Mouse (Mus musculus): ENCODE results near the gene Spaca4.
A peak's percentile ranks its signal among the peaks of the same experiment; 100 is the strongest.

The Spaca4 gene

GRCm38 (mm10) chr7:45725713-45726112 lies at the start of gene Spaca4:
Spaca4 (minus strand) TSS chr7:45725813.
- DNase-seq, result no peak

DNA sequence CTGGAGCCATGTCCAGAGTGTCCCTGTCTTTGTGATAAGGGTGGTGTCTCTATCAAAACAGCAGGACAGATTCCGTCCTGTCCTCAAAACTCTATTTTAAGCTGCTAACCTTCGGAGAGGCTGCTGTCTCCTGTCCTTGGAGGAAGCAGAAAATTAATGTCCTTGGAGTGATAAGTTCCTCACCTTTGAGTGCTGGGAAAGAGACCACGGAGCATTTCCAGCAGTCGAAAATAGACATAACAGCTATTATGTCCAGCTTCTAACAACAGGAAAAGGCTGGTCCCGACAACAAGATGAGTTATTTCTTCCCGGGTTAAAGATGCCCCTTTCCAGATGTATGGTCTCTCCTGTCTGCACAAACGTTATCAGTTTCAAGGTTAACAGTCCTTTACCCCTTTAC lies 49.6 kb upstream of the Spaca4 start:
- DNase-seq, result no peak

GRCm38 (mm10) chr7:45771101-45771500 lies 45.5 kb upstream of the Spaca4 start:
- no peak for DNase-seq

DNA sequence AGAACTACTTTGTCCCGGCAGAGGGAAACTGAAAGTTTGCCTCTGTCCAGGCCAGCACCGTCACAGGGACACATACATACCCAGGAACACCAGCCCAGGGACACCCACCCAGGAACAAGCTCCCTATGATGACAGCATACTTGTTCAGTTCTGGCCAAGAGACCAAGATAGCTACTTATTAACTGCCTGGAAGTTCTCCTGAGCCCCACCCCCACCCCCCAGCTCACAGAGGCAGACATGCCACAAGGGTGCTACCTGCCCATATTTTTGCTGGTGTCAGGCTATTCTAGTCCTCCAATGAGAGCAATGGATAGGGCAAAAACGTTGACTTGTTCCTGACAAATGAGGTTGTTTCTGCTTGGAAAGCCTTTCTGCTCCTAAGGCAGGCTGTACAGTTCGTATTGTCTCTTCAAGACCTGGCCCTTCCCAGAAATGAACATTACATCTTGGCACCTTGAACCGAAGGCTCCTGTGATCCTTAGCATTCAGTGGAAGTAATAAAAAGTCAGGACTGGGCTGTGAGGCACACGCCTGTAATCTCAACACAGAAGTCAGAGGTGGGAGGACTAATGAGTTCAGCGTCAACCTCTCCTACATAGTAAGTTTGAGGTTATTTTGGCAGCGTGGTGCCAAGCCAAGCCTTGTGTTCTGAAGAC lies 44.9 kb upstream of the Spaca4 start:
- no peak for DNase-seq

DNA sequence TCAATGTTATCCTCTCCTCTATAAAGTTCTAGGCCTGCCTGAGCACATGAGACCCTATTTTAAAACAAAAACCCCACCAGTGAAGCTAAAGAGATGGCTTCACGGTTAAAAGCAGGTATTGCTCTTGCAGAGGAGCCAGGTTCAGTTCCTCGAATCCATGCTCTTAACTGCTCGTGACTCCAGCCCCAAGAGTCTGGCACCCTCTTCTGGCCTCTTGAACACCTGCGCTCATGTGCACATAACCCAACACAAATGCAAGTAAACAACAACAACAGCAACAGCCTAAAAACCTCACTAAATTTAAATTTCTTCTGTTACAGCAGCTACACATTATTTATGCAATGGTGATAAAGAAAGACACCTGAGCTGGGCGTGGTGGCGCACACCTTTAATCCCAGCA lies 41.9 kb upstream of the Spaca4 start:
- DNase-seq, result no peak

DNA sequence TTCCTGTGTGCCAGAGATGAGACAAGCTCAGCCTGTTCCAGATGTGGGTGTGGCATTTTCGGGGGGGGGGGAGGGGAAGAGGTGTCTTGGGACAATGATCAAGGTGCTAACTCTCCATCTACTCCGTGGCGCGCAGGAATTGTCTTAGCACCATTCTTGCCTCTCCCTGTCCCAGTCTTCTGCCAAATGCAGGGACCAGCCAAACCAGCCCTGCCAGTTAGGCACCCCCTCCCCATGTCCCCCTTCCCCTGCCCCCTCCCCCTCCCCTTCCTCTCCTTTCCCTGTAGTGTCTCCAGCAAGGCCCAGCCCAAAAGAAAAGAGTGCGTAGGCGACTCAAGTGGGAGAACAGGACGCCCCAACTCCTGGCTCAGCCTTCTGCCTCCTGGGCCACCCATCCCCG lies 41.2 kb upstream of the Spaca4 start:
- no peak for DNase-seq

DNA sequence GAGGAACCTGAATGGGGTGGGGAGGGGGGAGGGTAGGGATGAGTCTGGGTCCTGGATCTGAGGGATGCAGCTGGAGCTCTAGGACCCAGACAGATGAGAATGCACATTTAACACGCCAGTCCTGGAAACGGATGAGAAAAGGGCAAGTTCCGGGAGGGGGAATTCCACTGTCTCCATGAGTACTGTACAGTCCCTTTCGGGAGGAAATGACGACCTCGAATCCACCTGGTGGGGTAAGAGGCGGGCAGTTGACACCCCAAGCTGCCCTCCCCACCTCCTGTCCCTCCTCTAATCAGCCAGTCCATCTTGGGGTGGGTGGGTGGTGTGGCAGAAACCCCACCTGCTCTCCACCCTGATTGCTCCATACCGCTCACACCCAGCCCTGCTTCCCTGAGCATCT lies 40.4 kb upstream of the Spaca4 start:
- DNase-seq, result no peak

- DNase-seq, result no peak
Measured at GRCm38 (mm10) chr7:45760151-45760550, 34.5 kb upstream of the Spaca4 start.

DNA sequence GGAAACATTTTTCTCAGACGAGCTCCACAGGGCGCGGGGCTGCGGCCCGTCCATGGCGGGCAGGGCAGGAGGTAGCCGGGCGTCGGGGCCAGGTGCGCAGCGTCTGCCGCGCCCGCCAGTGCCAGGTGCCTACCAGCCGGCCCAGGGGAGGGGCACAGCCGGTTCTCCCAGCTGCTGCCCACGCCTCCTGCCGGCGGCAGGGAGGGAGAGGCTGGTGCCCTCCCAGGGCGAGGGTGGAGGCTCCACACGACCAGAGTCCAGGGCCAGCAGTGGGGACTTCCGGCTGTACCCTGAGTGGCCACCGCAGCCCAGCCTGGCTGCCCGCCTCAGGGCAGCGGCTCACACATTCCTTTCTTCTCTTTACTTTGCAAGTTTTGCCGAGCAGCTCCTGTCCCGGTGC lies 33.8 kb upstream of the Spaca4 start:
- DNase-seq, result no peak

GRCm38 (mm10) chr7:45755703-45756102 lies 30.1 kb upstream of the Spaca4 start:
- DNase-seq, result no peak

- DNase-seq, result no peak
Measured at GRCm38 (mm10) chr7:45750162-45750561, 24.5 kb upstream of the Spaca4 start.

- DNase-seq, result no peak
Measured at GRCm38 (mm10) chr7:45749401-45749800, 23.8 kb upstream of the Spaca4 start.

- no peak for DNase-seq
Measured at GRCm38 (mm10) chr7:45748110-45748509, 22.5 kb upstream of the Spaca4 start.

DNA sequence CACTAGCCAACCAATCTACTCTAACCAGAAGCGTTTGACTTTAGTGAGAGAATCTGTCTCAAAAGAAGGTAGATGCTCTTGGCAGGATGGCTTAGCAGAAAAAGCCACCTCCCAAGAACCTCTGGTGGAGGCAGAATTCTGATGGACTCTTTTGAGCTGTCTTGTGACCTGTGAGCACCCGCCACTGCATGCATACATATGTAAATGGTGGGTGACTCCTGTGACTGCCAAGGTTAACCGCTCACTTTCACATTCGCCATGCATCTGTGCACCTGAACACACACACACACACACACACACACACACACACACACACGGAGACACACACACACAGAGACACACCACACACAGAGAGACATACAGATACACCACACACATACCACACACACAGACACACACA lies 21.8 kb upstream of the Spaca4 start:
- DNase-seq, result no peak

GRCm38 (mm10) chr7:45746518-45746917 lies 20.9 kb upstream of the Spaca4 start:
- DNase-seq, result no peak

DNA sequence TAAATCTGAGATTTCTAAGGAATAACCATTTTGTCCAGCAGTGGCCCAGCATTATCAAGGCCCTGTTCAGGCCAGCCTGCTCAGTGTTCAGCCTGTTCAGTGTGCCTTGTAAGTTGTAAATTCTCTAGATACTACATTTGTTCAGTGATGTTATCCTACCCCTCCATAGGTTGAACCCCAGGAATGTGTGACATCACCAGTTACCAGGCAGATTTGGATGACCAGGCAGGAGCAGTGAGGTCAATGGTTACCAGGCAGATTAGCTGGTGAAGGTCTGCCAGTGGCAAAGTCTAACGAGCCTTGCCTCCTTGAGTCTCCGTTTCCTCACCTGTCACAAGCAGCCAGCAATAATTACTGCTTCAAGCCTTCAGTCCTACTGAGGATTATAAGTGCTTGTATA lies 18.8 kb upstream of the Spaca4 start:
- DNase-seq, result peak in 1 of 2 experiments; percentile 37

DNA sequence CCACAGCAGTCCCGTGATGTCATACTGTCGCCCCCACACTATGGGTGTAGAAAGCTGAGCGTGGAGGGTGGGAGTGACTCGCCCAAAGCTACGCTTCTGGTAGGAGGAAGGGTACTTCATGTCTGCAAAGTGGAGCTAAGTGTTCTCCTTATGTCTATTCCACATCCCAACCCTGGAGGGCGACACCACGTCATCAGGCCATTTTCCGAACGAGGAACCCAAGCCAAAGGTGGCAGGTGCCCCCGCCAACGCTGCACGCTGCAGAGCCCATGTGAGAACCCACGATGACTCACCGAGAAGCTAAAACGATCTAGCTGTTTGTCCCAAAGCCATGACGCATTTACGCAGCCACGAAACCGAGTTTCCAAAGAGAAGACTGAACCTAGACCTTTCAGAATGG lies 16.7 kb upstream of the Spaca4 start:
- no peak for DNase-seq

- peak; percentile 37 to 44 for DNase-seq
Measured at GRCm38 (mm10) chr7:45741777-45742176, 16.2 kb upstream of the Spaca4 start.

- no peak for DNase-seq
Measured at GRCm38 (mm10) chr7:45741308-45741707, 15.7 kb upstream of the Spaca4 start.

GRCm38 (mm10) chr7:45739820-45740219 lies 14.2 kb upstream of the Spaca4 start:
- DNase-seq, result no peak

DNA sequence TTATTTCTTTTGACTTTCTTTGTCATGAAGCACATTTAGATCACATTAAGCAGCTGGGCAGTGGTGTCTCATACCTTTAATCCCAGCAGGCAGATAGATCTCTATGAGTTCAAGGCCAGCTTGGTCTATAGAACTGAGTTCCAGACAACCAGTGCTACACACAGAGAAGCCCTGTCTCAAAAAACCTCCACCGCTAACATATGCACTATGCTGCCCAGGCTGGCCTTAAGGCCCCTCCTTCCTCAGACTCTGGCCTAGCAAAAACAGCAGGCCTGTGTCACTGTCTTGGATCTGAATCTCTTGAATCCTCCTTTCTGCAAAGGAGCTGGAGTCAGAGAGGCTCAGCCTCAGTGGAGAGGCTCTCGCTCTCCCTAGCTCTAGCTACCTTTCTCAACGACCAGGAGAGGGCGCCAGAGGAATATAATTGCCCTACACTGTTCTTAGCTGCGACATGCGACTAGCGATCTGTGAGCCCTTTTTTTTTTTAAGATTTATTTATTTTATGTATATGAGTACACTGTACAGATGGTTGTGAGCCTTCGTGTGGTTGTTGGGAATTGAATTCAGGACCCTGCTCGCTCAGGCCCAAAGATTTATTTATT lies 13.7 kb upstream of the Spaca4 start:
- DNase-seq, result peak; percentile 50 to 83

DNA sequence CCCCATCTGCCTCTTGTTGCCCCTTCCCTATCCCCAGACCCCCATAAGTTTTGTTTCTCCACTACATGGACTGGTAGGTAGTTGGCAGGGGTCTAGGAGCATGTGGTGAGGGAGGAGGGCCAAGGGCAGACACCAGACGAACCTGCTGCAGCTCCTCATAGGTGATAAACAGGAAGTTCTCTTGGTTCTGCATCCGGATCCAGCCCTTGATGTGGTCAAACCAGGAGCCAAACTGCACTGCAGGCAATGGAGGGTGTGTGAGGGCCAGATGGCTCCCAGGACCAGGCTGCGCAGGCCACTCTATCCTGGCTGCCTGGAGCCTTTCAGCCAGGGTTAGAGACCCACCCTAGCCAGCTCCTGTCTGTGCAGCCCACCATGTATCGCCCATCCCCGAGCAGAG lies 7.9 kb upstream of the Spaca4 start:
- no peak for DNase-seq

DNA sequence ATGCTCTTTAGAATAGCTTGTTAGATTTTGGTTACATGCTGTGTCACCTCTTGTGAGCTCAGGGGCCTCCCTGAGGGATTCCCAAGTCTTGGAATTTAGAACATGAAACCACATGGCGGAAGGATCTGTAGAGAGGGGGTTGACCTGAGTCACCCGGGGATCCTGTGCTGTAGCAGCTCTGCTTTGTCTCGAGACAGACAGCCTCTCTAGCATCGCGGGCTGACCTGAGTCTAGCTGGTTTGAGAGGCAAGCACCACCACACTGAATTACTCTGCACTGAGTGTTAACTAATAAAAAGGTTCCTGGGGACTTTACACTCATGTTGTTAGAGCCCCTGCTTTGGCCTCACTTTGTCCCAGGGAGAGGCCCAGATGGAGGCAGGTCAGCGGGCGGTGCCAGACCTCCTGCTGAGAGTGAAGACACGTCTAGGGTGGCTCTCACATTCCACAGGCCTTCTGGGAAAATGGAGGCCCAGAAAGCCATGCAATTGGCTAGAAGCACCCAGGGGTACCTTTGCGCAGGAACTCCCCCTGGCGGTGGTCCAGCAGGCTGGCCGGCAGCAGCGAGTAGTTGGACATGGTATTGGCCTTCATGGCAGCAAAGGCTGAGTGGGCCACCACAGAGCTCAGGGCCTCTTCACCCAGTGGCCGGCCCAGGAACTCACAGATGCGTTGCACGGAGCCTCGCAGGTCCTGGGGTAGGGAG lies 5.3 kb upstream of the Spaca4 start:
- DNase-seq, result no peak

DNA sequence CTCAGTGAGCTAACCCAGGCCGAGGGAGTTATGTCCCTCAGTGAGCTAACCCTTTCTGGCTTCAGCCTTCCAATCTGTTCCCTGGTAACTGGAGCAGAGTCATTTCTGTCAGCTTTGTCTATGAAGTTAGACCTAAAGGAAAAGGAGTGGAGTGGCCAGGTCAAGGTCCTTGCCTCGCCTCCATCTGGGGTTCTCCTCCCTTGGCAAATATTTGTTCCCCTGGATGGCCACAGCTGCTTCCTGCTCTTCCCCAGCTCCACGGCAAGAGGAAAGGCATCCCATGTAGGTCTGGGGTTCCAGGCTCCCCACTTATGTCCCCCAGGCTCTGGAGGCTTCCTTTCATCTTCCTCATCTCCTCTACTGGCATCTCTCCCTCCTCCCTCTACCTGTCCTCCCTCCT lies 2.0 kb upstream of the Spaca4 start:
- DNase-seq, result no peak
